Mouse (Mus musculus) embryo, embryonic 11.5 days (tissue): ENCODE results near the gene Asb8.

Experiments used
- DNase-seq: peaks from one replicate; pipeline ENCODE4 v3.0.0-alpha.2; 2012; ENCODE audit warnings: low read depth, low spot score

The Asb8 gene

GRCm38 (mm10) chr15:98155944-98156343 is 9.5 kb downstream of the Asb8 start:
- DNase-seq, result no peak

GRCm38 (mm10) chr15:98155272-98155671 is 10.2 kb downstream of the Asb8 start:
- no peak for DNase-seq

- DNase-seq, result no peak
These were observed 10.8 kb downstream of the Asb8 start for GRCm38 (mm10) chr15:98154631-98155030.

- DNase-seq, result no peak
These were observed 11.3 kb downstream of the Asb8 start for GRCm38 (mm10) chr15:98154146-98154545.

DNA sequence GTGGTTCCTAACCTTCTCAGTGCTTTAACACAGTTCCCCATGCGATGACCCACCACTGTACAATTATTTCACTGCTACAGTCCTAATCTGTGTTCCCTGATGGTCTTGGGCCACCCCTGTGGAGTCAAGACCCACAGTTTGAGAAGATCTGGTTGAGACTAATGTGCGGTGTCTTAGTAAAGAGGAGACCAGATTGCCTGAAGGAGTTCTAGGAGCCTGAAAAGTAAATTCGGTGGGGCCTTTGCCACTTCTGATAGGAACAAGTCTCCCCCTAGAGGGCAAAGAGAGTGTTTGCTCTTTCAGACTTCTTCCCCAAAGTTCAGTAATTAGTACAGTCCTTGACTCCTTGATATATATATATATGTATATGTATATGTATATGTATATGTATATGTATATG is 11.8 kb downstream of the Asb8 start:
- no peak for DNase-seq

GRCm38 (mm10) chr15:98152916-98153315 is 12.5 kb downstream of the Asb8 start:
- no peak for DNase-seq

DNA sequence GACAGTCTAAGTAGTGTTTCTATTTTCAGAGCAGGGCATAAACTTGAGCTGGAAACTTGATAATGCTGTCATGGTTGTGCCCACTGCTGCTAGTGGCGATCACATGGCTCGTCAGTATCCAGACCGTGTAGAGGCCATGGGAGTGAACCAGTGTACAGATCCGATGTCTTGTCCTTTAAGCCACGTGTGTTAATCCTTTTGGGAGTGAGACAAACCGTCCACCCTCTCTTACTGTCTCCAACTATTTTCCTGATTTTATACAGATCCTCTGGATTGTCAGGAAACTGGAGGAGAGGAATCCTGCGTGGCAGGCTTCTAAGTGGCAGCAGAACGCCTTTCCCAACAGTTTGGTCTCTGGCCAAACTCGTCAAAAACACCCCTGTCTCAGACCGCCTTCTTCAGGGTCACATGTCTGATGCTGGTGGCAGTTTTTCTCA is 16.2 kb downstream of the Asb8 start:
- no peak for DNase-seq

GRCm38 (mm10) chr15:98148356-98148755 is 17.1 kb downstream of the Asb8 start:
- no peak for DNase-seq

- DNase-seq, result peak; percentile 91
These were observed 19.8 kb downstream of the Asb8 start for GRCm38 (mm10) chr15:98145559-98146181.

- no peak for DNase-seq
These were observed 20.4 kb downstream of the Asb8 start for GRCm38 (mm10) chr15:98144861-98145507.

DNA sequence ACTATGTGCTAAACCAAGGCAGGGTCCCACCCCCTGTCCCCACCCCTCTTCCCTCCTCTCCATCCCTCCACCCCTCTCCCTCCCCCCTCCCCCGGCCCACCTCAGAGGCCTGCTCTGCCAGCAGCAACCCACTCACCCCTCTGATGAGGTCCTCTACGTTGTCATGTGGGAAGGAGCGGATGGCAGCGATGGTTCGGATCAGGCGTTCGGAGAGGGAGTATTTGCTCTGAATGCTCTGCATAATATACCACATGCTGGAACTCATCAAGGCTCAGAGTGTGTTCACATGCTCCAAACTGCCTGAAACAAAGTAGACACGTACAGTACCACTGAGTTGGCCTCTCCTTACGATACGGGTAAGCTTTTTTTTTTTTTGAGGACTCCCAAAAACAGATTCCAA is 22.9 kb downstream of the Asb8 start:
- no peak for DNase-seq

DNA sequence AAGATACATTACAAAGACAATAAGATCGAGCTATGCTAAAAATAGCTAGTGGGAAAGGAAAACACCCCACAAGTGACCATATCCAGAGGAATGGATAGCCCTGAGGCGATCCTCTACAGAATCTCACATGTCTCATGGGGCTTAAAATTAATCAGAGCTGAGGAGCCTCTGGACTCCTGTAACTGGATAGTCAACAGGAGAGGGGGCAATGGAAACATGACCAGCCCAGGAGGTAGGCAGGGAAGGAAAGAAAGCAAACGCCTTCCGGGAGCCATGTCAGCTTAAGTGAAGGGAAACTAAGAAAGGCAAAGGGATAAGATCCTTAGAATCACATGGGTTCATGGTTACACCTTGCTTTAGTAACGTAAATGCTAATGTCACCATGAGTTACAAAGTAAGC is 24.6 kb downstream of the Asb8 start:
- no peak for DNase-seq

GRCm38 (mm10) chr15:98139763-98140162 is 25.7 kb downstream of the Asb8 start:
- no peak for DNase-seq

DNA sequence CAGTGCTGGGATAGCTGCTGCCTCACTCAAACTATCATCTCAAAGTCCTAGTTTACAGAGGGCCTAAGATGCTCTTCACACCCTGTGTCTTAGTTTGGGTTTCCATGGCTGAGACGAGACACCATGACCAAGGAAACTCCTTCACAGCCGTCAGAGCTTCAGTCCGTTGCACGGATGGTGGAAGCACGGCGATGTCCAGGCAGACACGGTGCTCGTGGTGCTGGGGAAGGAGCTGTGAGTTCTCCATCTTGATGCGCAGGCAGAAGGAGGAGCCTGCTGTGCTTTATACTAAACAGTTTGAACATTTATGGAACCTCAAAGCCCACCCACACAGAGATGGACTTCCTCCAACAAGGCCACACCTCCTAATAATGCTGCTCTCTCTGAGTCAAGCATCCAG is 28.6 kb downstream of the Asb8 start:
- no peak for DNase-seq

DNA sequence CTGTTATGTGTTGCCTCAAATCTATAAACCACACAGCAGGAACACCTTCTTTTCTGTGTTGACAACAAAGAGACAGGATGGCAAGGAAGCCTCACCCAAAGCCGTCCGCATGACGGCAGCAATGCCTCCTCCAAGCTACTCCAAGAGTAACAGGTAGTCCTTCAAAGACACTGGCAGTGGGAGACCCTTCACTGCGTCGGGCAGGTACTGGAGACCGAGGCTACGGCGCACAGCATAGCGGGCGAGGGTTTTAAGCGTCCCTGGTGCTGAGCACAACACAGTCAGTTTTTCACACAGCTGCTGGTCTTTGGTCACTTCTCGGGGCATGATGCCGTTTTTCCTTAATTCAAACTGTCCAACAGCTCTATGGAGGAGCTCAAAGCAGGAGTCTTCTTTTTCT is 29.8 kb downstream of the Asb8 start:
- no peak for DNase-seq

DNA sequence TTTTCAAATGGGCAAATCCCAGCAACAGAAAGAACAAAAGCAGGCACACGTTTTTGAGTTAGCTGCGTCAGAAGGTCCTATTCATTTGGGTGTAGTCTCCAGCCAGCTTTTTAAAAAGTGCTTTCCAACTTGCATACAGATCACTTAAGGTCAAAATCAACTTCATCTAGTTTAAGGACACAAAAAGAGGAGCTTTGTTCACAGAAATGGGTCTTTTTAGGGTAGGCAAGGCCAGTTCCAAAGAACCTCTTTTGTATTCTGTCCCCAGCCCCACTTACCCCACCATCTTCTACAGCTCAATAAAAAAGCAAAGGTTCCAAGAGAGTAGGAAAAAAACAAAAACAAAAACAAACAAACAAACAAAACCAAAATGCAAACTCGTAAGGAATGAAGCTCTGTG is 30.8 kb downstream of the Asb8 start:
- DNase-seq, result no peak

GRCm38 (mm10) chr15:98134034-98134433 is 31.4 kb downstream of the Asb8 start:
- DNase-seq, result no peak

- no peak for DNase-seq
These were observed 32.0 kb downstream of the Asb8 start for GRCm38 (mm10) chr15:98133471-98133870.

DNA sequence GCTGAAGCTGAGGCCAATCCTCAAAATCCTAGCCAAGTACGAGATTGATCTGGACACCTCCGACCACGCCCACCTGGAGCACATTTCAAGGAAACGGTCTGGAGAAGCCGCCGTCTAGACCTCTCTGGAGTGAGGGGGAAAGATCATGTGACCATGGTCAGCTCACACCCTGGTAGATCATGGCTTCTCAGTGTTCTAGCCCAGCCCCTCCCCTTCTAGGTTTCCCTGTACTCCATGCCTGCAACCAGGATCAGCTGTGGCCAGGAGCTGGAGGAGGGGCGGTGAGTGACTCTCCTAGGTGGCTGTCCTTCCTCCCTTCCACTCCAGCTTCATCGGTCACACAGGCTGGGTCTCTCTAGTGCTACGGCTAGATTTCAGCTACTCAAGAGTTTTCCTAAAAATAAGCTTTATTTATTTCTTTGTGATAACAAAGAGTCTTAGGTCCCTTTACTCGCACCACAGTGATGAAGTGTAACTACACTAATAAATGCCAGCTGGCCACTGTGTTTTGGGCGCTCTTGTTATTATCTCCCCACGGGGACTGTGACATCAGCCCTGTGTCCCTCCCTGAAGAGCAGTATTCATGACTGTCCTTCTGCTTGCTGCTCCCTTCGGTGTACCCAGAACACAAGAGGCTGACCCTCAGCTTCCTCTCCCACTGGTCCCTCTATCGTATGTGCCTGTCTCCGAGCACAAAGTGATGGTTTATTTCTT is 33.3 kb downstream of the Asb8 start:
- DNase-seq, result no peak

DNA sequence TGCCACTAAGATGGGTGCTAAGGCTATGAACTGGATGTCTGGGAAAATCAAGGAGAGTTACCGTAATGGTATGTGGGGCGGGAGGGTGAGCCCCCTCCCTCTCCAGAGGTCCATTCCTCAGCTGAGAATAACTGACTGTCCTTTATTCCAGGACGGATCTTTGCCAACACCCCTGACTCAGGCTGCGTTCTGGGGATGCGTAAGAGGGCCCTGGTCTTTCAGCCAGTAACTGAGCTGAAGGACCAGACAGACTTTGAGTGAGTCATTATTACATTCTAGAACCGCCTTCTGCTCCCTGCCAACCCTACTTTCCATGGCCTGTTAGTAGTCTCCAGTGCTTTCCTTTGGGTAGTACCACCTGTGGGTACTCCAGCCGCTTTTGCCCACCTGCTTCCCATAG is 34.0 kb downstream of the Asb8 start:
- no peak for DNase-seq

- DNase-seq, result no peak
These were observed 34.4 kb downstream of the Asb8 start for GRCm38 (mm10) chr15:98131001-98131400.

DNA sequence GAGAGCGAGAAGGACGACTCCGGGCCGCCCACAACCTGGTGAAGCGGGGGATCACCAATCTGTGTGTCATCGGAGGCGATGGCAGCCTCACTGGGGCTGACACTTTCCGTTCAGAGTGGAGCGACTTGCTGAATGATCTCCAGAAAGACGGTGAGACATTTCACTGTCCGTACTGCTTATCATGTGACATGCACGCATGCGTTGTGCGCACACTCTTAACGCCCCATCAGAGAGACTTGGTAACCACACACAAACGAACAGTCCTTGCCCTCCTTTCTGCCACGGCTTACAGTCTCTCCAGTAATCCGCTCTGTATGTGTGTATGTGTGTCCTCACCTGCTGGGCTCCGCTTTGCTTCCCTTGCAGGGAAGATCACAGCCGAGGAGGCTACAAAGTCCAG is 44.6 kb downstream of the Asb8 start:
- DNase-seq, result no peak

DNA sequence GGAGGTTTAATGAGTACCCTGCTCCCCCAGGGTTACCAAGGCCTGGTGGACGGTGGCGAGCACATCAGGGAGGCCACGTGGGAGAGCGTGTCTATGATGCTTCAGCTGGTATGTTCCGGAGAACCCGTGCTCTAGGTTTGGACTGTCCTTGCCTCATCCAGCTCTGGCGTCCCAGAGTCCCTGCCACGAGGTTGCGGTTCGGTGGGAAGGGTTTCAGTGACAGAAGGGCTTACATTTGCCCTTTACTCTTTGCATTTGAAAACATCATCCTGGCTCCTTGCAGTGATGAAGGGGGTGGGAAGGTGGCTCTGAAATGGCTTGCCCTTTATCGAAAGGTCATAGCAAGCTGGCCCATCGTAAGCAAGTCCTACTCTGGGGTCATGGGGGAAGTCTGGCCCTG is 46.1 kb downstream of the Asb8 start:
- DNase-seq, result no peak
